Mouse (Mus musculus): ENCODE data around the gene Ddx31. TPM values are rescaled to one million over a fixed set of nuclear protein-coding genes. Genes with fewer than 3 reads are reported as not detected.

Gene Ddx31
- polyA plus RNA-seq, 1 experiment: 6.4 TPM

- Histone ChIP-seq H3K36me3 (ENCODE audit: control insufficient read depth, insufficient read depth) (peaks cover 3% of the 10 kb centered on the region), H3K27me3 (ENCODE audit: control insufficient read depth, insufficient read depth, insufficient read length) (no peaks in the 10 kb centered on the region), H3K4me2 (ENCODE audit: low read depth) (peak overlapping the region; percentile 91), H3ac (ENCODE audit: control insufficient read depth, insufficient read length) (peak overlapping the region; percentile 77), H3K79me2 (ENCODE audit: control insufficient read depth, insufficient read depth) (peaks cover 79% of the 10 kb centered on the region), H3K4me3 (peak overlapping the region; percentile 94)
- TF ChIP-seq SRF (IDR thresholded peaks at IDR 0.05; ENCODE audit: control insufficient read depth, insufficient read length, low read depth): no peak
- no peak for TF ChIP-seq TCF3 (IDR thresholded peaks at IDR 0.05; ENCODE audit: insufficient read length, low read depth)
- TF ChIP-seq CEBPB (IDR thresholded peaks at IDR 0.05; ENCODE audit: insufficient read depth, poor library complexity, severe bottlenecking): no peak
- no peak for TF ChIP-seq E2F4 (IDR thresholded peaks at IDR 0.05; ENCODE audit: insufficient read depth)
- TF ChIP-seq MYOD1 (IDR thresholded peaks at IDR 0.05; ENCODE audit: control insufficient read depth in 1 of 3, insufficient read length in 2 of 3, low read depth in 2 of 3): peak in 1 of 3 experiments; percentile 18
- no peak for TF ChIP-seq USF1 (IDR thresholded peaks at IDR 0.05; ENCODE audit: low read depth)
- TF ChIP-seq MAX (IDR thresholded peaks at IDR 0.05; ENCODE audit: low read depth): no peak
These were observed 545 bp upstream of the Ddx31 start for GRCm38 (mm10) chr2:28839501-28840221.

GRCm38 (mm10) chr2:28842042-28842441 lies 1.8 kb downstream of the Ddx31 start:
- peak overlapping the region; percentile 94 for H3K4me3 ChIP-seq
- TF ChIP-seq MAX (IDR thresholded peaks at IDR 0.05; ENCODE audit: low read depth) (no peak), CEBPB (IDR thresholded peaks at IDR 0.05; ENCODE audit: insufficient read depth, poor library complexity, severe bottlenecking) (no peak), USF1 (IDR thresholded peaks at IDR 0.05; ENCODE audit: low read depth) (no peak), POLR2AphosphoS2 (IDR thresholded peaks at IDR 0.05; ENCODE audit: insufficient read length, low read depth) (no peak), POLR2A (IDR thresholded peaks at IDR 0.05; ENCODE audit: insufficient read length, low read depth) (no peak), TCF12 (IDR thresholded peaks at IDR 0.05; ENCODE audit: insufficient read depth, poor library complexity, severe bottlenecking) (no peak), TCF3 (IDR thresholded peaks at IDR 0.05; ENCODE audit: insufficient read length, low read depth) (no peak), MYOG (IDR thresholded peaks at IDR 0.05; ENCODE audit: control insufficient read depth in 1 of 3, insufficient read depth in 1 of 3, insufficient read length in 2 of 3, low read depth in 2 of 3) (no peak), MYOD1 (IDR thresholded peaks at IDR 0.05; ENCODE audit: control insufficient read depth in 1 of 3, insufficient read length in 2 of 3, low read depth in 2 of 3) (no peak), SRF (IDR thresholded peaks at IDR 0.05; ENCODE audit: control insufficient read depth, insufficient read length, low read depth) (no peak), E2F4 (IDR thresholded peaks at IDR 0.05; ENCODE audit: insufficient read depth) (no peak), REST (IDR thresholded peaks at IDR 0.05; ENCODE audit: insufficient read depth, insufficient read length) (no peak)
- peaks cover 19% of the 10 kb centered on the region for H3K36me3 ChIP-seq (ENCODE audit: control insufficient read depth, insufficient read depth)
- H3K27me3 ChIP-seq (ENCODE audit: control insufficient read depth, insufficient read depth, insufficient read length): no peaks in the 10 kb centered on the region
- peak overlapping the region; percentile 86 for H3K4me2 ChIP-seq (ENCODE audit: low read depth)
- H3ac ChIP-seq (ENCODE audit: control insufficient read depth, insufficient read length): no peak overlapping the region
- peaks cover 58% of the 10 kb centered on the region for H3K79me2 ChIP-seq (ENCODE audit: control insufficient read depth, insufficient read depth)

- Histone ChIP-seq H3K4me2 (ENCODE audit: low read depth) (no peak overlapping the region), H3K4me3 (no peak overlapping the region), H3K36me3 (ENCODE audit: control insufficient read depth, insufficient read depth) (peaks cover 48% of the 10 kb centered on the region), H3K79me2 (ENCODE audit: control insufficient read depth, insufficient read depth) (no peaks in the 10 kb centered on the region), H3K27me3 (ENCODE audit: control insufficient read depth, insufficient read depth, insufficient read length) (no peaks in the 10 kb centered on the region), H3ac (ENCODE audit: control insufficient read depth, insufficient read length) (no peak overlapping the region)
- no peak for TF ChIP-seq E2F4 (IDR thresholded peaks at IDR 0.05; ENCODE audit: insufficient read depth)
- TF ChIP-seq MAX (IDR thresholded peaks at IDR 0.05; ENCODE audit: low read depth): no peak
- TF ChIP-seq SRF (IDR thresholded peaks at IDR 0.05; ENCODE audit: control insufficient read depth, insufficient read length, low read depth): no peak
- TF ChIP-seq POLR2AphosphoS2 (IDR thresholded peaks at IDR 0.05; ENCODE audit: insufficient read length, low read depth): no peak
- no peak for TF ChIP-seq REST (IDR thresholded peaks at IDR 0.05; ENCODE audit: insufficient read depth, insufficient read length)
- no peak for TF ChIP-seq TCF3 (IDR thresholded peaks at IDR 0.05; ENCODE audit: insufficient read length, low read depth)
- no peak for TF ChIP-seq USF1 (IDR thresholded peaks at IDR 0.05; ENCODE audit: low read depth)
- TF ChIP-seq MYOG (IDR thresholded peaks at IDR 0.05; ENCODE audit: control insufficient read depth in 1 of 3, insufficient read depth in 1 of 3, insufficient read length in 2 of 3, low read depth in 2 of 3): no peak
These were observed 8.7 kb downstream of the Ddx31 start for GRCm38 (mm10) chr2:28848879-28849278.

- Histone ChIP-seq H3K36me3 (ENCODE audit: control insufficient read depth, insufficient read depth) (peaks cover 46% of the 10 kb centered on the region), H3ac (ENCODE audit: control insufficient read depth, insufficient read length) (no peak overlapping the region), H3K4me3 (no peak overlapping the region), H3K4me2 (ENCODE audit: low read depth) (no peak overlapping the region), H3K79me2 (ENCODE audit: control insufficient read depth, insufficient read depth) (no peaks in the 10 kb centered on the region), H3K27me3 (ENCODE audit: control insufficient read depth, insufficient read depth, insufficient read length) (no peaks in the 10 kb centered on the region)
- no peak for TF ChIP-seq USF1 (IDR thresholded peaks at IDR 0.05; ENCODE audit: low read depth)
- TF ChIP-seq TCF3 (IDR thresholded peaks at IDR 0.05; ENCODE audit: insufficient read length, low read depth): no peak
These were observed 12.4 kb downstream of the Ddx31 start for GRCm38 (mm10) chr2:28852594-28852993.

GRCm38 (mm10) chr2:28855773-28856172 lies 15.6 kb downstream of the Ddx31 start:
- H3ac ChIP-seq (ENCODE audit: control insufficient read depth, insufficient read length): no peak overlapping the region

More at GRCm38 (mm10) chr2:28855773-28856172, 15.6 kb downstream of the Ddx31 start:
- Histone ChIP-seq H3K4me3 (no peak overlapping the region), H3K27me3 (ENCODE audit: control insufficient read depth, insufficient read depth, insufficient read length) (no peaks in the 10 kb centered on the region), H3K4me2 (ENCODE audit: low read depth) (no peak overlapping the region), H3K79me2 (ENCODE audit: control insufficient read depth, insufficient read depth) (no peaks in the 10 kb centered on the region), H3K36me3 (ENCODE audit: control insufficient read depth, insufficient read depth) (peaks cover 57% of the 10 kb centered on the region)
- TF ChIP-seq REST (IDR thresholded peaks at IDR 0.05; ENCODE audit: insufficient read depth, insufficient read length): no peak
- no peak for TF ChIP-seq MYOD1 (IDR thresholded peaks at IDR 0.05; ENCODE audit: control insufficient read depth in 1 of 3, insufficient read length in 2 of 3, low read depth in 2 of 3)
- no peak for TF ChIP-seq MYOG (IDR thresholded peaks at IDR 0.05; ENCODE audit: control insufficient read depth in 1 of 3, insufficient read depth in 1 of 3, insufficient read length in 2 of 3, low read depth in 2 of 3)

Measured in myocyte (in vitro differentiated cells).